Mouse (Mus musculus): ENCODE measurements around the gene Fam20b. TPM values are rescaled to one million over a fixed set of nuclear protein-coding genes. Genes with fewer than 3 reads are reported as not detected.

The Fam20b gene
- polyA plus RNA-seq, 1 experiment from 2014 or later: 34.3 TPM

- H3K4me3 ChIP-seq (replicated peaks; ENCODE audit: low read depth, low read length): no peak overlapping the region
- H3K9me3 ChIP-seq (ENCODE audit: control insufficient read depth, low read length): no peaks in the 10 kb centered on the region
- H3K36me3 ChIP-seq (ENCODE audit: control insufficient read depth, insufficient read depth, low read length): peaks cover 26% of the 10 kb centered on the region
- no peak overlapping the region for H3K27ac ChIP-seq (replicated peaks; ENCODE audit: low read depth, low read length)
- no peak overlapping the region for H3K9ac ChIP-seq (replicated peaks; ENCODE audit: low read length)
- DNase-seq (no peak), ATAC-seq (ENCODE audit: low FRiP score, low TSS enrichment) (no peak)
- H3K27me3 ChIP-seq (ENCODE audit: control insufficient read depth, insufficient read depth, low read length): 0 out of 2 replicates have a peak, but pooled peaks cover 4% of the 10 kb centered on the region
- no peaks in the 10 kb centered on the region for H3K4me1 ChIP-seq (ENCODE audit: control insufficient read depth, insufficient read depth, low read length)
- H3K4me2 ChIP-seq (ENCODE audit: low read length): no peak overlapping the region
- WGBS: 82% methylated on average over 9 of the region's 9 CpGs
Observed at GRCm38 (mm10) chr1:156679599-156679998, 39.3 kb downstream of the Fam20b start.

DNA sequence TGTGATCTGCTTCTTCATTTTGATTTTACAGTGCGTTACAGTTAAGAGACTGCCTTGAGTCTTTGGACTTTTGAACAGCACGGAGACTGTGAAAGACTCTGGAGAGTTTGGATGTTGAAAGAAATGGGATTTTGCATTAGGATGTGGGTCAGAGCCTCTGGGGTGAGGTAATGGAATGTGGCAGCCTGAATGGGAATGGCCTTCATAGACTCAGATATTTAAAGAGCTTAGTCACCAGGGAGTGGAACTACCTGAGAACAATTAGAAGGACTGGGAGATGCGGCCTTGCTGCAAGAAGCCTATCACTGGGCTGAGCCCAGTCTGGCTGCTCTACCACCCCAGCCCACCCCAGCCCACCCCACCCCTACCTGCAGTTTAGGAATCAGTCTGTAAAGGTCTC lies 41.7 kb downstream of the Fam20b start:
- H3K27ac ChIP-seq (replicated peaks; ENCODE audit: low read depth, low read length): no peak overlapping the region
- 75% methylated on average over 3 of the region's 3 CpGs for WGBS

DNA sequence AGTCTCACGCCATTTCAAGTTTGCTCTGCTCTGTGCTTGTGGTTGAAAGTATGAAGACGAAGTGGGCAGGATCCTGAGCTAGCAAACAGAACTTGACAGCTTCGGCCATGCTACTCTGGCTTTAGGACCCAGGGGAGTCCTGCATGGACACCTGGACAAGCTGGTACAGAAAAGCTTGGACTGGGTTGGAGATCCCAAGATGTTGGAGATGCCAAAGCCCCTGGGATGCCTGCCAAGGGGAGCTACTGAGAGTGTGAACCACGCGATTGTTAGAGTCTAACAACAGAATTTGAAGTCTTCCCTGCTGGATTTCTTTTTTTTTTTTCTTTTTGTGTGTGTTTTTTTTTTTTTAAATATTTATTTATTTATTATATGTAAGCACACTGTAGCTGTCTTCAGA lies 42.3 kb downstream of the Fam20b start:
- H3K9me3 ChIP-seq (ENCODE audit: control insufficient read depth, low read length): no peaks in the 10 kb centered on the region
- H3K4me2 ChIP-seq (ENCODE audit: low read length): no peak overlapping the region
- H3K27me3 ChIP-seq (ENCODE audit: control insufficient read depth, insufficient read depth, low read length): 0 out of 2 replicates have a peak, but pooled peaks cover 4% of the 10 kb centered on the region
- H3K36me3 ChIP-seq (ENCODE audit: control insufficient read depth, insufficient read depth, low read length): peaks cover 16% of the 10 kb centered on the region
- H3K9ac ChIP-seq (replicated peaks; ENCODE audit: low read length): no peak overlapping the region
- WGBS: 85% methylated on average over 5 of the region's 5 CpGs
- peaks cover 12% of the 10 kb centered on the region for H3K4me1 ChIP-seq (ENCODE audit: control insufficient read depth, insufficient read depth, low read length)
- no peak overlapping the region for H3K27ac ChIP-seq (replicated peaks; ENCODE audit: low read depth, low read length)
- no peak overlapping the region for H3K4me3 ChIP-seq (replicated peaks; ENCODE audit: low read depth, low read length)
- DNase-seq (no peak), ATAC-seq (ENCODE audit: low FRiP score, low TSS enrichment) (no peak)

More for the DNA sequence above, 41.7 kb downstream of the Fam20b start:
- Histone ChIP-seq H3K9me3 (ENCODE audit: control insufficient read depth, low read length) (no peaks in the 10 kb centered on the region), H3K4me2 (ENCODE audit: low read length) (no peak overlapping the region), H3K9ac (replicated peaks; ENCODE audit: low read length) (no peak overlapping the region), H3K27me3 (ENCODE audit: control insufficient read depth, insufficient read depth, low read length) (0 out of 2 replicates have a peak, but pooled peaks cover 4% of the 10 kb centered on the region), H3K4me3 (replicated peaks; ENCODE audit: low read depth, low read length) (no peak overlapping the region), H3K4me1 (ENCODE audit: control insufficient read depth, insufficient read depth, low read length) (peaks cover 12% of the 10 kb centered on the region), H3K36me3 (ENCODE audit: control insufficient read depth, insufficient read depth, low read length) (peaks cover 19% of the 10 kb centered on the region)
- DNase-seq (no peak), ATAC-seq (ENCODE audit: low FRiP score, low TSS enrichment) (no peak)

DNA sequence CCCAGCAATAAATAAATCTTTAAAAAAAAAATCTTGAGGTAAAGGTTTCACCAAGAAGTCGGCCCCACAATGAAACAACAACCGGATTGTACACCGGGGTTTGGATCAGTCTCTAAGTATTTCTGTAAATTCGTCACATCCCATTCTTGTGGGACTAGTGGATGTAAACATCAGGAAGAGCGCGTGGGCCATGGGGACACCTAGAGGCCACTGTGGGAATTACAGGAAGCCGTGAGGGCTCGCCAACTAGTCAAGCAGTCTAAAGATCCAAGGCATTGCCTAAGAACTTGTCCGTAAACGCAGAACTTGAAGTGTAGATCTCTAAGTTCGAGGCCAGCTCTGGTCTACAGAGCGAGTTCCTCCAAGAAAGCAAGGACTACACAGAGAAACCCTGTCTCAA lies 42.7 kb downstream of the Fam20b start:
- DNase-seq: peak; percentile 75
- no peak for ATAC-seq (ENCODE audit: low FRiP score, low TSS enrichment)
- 37% methylated on average over 12 of the region's 12 CpGs for WGBS

GRCm38 (mm10) chr1:156674195-156675000 lies 44.5 kb downstream of the Fam20b start, which contains the start of gene Tor3a:
Gene Tor3a (minus strand): TSS chr1:156674356.
- DNase-seq (peak; percentile 76), ATAC-seq (ENCODE audit: low FRiP score, low TSS enrichment) (peak; percentile 27; the same call in 1 of the 2 replicates)
- WGBS: 8% methylated on average over 37 of the region's 37 CpGs
- Histone ChIP-seq H3K9me3 (ENCODE audit: control insufficient read depth, low read length) (no peaks in the 10 kb centered on the region), H3K9ac (replicated peaks; ENCODE audit: low read length) (peak within 1 kb of the TSS; percentile 55), H3K27ac (replicated peaks; ENCODE audit: low read depth, low read length) (no peak within 1 kb of the TSS), H3K4me2 (ENCODE audit: low read length) (peak within 1 kb of the TSS; percentile 95), H3K27me3 (ENCODE audit: control insufficient read depth, insufficient read depth, low read length) (0 out of 2 replicates have a peak, but pooled peaks cover 4% of the 10 kb centered on the region), H3K4me3 (replicated peaks; ENCODE audit: low read depth, low read length) (peak within 1 kb of the TSS; percentile 48), H3K36me3 (ENCODE audit: control insufficient read depth, insufficient read depth, low read length) (no peaks in the 10 kb centered on the region), H3K4me1 (ENCODE audit: control insufficient read depth, insufficient read depth, low read length) (peaks cover 12% of the 10 kb centered on the region)

More for the DNA sequence above, 42.7 kb downstream of the Fam20b start:
- Histone ChIP-seq H3K4me3 (replicated peaks; ENCODE audit: low read depth, low read length) (no peak overlapping the region), H3K36me3 (ENCODE audit: control insufficient read depth, insufficient read depth, low read length) (peaks cover 12% of the 10 kb centered on the region), H3K4me1 (ENCODE audit: control insufficient read depth, insufficient read depth, low read length) (peaks cover 12% of the 10 kb centered on the region), H3K9me3 (ENCODE audit: control insufficient read depth, low read length) (no peaks in the 10 kb centered on the region), H3K27ac (replicated peaks; ENCODE audit: low read depth, low read length) (no peak overlapping the region), H3K9ac (replicated peaks; ENCODE audit: low read length) (no peak overlapping the region), H3K27me3 (ENCODE audit: control insufficient read depth, insufficient read depth, low read length) (0 out of 2 replicates have a peak, but pooled peaks cover 4% of the 10 kb centered on the region), H3K4me2 (ENCODE audit: low read length) (no peak overlapping the region)

DNA sequence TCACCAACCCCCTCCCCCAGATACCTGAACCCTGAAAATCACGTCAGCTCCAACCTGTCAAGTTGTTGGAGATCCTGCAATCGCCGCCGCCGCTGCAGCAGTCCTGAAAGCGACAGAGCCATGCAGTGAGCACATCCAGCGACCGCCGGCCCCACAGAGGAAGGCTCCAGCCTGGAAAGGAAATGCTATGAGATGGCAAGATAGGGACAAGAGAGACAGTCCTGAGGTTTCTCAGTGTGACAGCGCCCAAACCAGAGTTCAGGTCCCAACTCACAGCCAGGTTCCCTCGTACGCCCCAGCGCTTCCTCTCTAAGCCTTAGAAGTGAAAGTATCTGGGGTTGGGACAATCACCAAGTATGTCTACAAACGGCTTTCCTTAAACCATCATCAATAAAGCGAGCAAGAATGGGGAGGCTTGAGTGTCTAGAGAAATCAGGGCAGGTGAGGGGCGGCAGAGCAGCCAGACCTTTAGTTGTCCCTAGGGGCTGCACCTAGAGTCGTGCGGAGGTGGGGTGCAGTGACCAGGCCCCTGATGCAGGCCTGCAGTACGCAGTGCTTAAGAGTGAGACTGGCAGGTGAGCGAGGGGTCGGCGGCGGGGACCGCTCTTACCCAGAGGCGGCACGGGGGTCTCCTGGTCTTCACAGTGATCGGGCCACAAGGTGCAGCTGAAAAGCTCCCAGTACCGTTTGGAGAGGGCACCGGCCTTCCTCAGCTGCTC lies 45.3 kb downstream of the Fam20b start:
- H3K27me3 ChIP-seq (ENCODE audit: control insufficient read depth, insufficient read depth, low read length): 0 out of 2 replicates have a peak, but pooled peaks cover 4% of the 10 kb centered on the region
- no peak overlapping the region for H3K27ac ChIP-seq (replicated peaks; ENCODE audit: low read depth, low read length)
- DNase-seq: peak; percentile 47
- ATAC-seq (ENCODE audit: low FRiP score, low TSS enrichment): 0 out of 2 replicates have a peak, but pooled peaks have one; percentile 22
- H3K4me2 ChIP-seq (ENCODE audit: low read length): peak overlapping the region; percentile 95
- H3K36me3 ChIP-seq (ENCODE audit: control insufficient read depth, insufficient read depth, low read length): no peaks in the 10 kb centered on the region
- H3K9ac ChIP-seq (replicated peaks; ENCODE audit: low read length): peak overlapping the region; percentile 55
- peak overlapping the region; percentile 48 for H3K4me3 ChIP-seq (replicated peaks; ENCODE audit: low read depth, low read length)
- peaks cover 12% of the 10 kb centered on the region for H3K4me1 ChIP-seq (ENCODE audit: control insufficient read depth, insufficient read depth, low read length)
- WGBS: 2% methylated on average over 29 of the region's 29 CpGs
- H3K9me3 ChIP-seq (ENCODE audit: control insufficient read depth, low read length): no peaks in the 10 kb centered on the region

DNA sequence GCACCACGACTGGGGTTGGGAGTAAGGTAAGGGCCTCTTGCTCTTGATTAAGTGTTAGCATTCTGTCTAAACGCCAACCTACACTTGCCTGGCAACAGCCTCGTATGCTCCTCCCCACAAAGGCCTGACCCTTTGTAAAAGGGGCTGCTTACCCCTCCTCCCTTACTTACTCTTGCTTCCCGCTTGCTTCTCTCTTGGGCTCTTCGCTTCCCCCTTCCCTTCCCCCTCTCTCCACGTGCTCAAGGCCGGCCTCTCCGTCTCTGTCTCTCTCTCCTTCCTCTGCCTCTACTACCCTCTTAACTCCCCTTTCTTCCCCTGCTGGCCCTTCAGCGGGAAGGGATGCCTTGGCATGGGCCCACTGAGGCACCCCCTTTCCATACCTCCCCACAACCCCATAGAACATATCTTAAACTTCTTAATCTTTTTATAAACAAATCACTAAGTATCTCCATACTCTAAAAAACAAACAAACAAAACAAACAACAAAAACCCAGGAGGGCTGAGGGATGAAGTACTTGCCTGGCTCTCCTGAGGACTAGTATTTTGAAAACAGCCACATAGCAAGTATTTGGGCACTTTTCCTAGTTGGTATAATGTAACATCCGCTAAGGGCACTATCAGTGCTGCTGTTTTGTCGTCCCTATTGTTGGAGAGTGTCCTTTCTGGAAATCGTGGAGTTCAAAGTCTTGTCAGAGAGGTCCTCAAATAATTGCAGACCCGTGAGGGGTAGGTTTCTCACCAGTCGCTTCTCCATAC lies 46.0 kb downstream of the Fam20b start:
- ATAC-seq (ENCODE audit: low FRiP score, low TSS enrichment): no peak
- Histone ChIP-seq H3K9me3 (ENCODE audit: control insufficient read depth, low read length) (no peaks in the 10 kb centered on the region), H3K9ac (replicated peaks; ENCODE audit: low read length) (no peak overlapping the region; the same call in 1 of the 2 replicates), H3K4me2 (ENCODE audit: low read length) (peak overlapping the region; percentile 95), H3K4me3 (replicated peaks; ENCODE audit: low read depth, low read length) (peak overlapping the region; percentile 48), H3K36me3 (ENCODE audit: control insufficient read depth, insufficient read depth, low read length) (no peaks in the 10 kb centered on the region), H3K27me3 (ENCODE audit: control insufficient read depth, insufficient read depth, low read length) (0 out of 2 replicates have a peak, but pooled peaks cover 4% of the 10 kb centered on the region), H3K4me1 (ENCODE audit: control insufficient read depth, insufficient read depth, low read length) (peaks cover 12% of the 10 kb centered on the region), H3K27ac (replicated peaks; ENCODE audit: low read depth, low read length) (no peak overlapping the region)
- WGBS: 4% methylated on average over 14 of the region's 14 CpGs
- no peak for DNase-seq

DNA sequence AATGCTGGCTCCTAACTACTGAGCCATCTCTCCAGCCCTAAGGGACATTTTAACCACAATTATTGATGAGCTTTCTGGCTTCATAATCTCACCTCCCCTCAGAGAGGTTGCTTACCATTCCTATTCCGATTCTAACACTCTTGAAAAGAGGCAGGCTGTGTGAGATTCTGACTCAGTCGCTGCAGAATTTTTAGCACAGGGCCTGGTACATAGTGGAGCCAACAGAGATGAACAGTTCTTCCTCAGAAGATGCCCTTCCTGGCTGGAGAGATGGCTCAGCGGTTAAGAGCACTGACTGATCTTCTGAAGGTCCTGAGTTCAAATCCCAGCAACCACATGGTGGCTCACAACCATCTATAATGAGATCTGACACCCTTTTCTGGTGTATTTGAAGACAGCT lies 47.0 kb downstream of the Fam20b start:
- H3K9ac ChIP-seq (replicated peaks; ENCODE audit: low read length): no peak overlapping the region
- no peak overlapping the region for H3K4me2 ChIP-seq (ENCODE audit: low read length)
- no peaks in the 10 kb centered on the region for H3K9me3 ChIP-seq (ENCODE audit: control insufficient read depth, low read length)
- no peaks in the 10 kb centered on the region for H3K36me3 ChIP-seq (ENCODE audit: control insufficient read depth, insufficient read depth, low read length)
- no peak for ATAC-seq (ENCODE audit: low FRiP score, low TSS enrichment)
- no peak overlapping the region for H3K4me3 ChIP-seq (replicated peaks; ENCODE audit: low read depth, low read length)
- H3K27ac ChIP-seq (replicated peaks; ENCODE audit: low read depth, low read length): no peak overlapping the region
- 0 out of 2 replicates have a peak, but pooled peaks cover 4% of the 10 kb centered on the region for H3K27me3 ChIP-seq (ENCODE audit: control insufficient read depth, insufficient read depth, low read length)
- WGBS: 89% methylated on average over 3 of the region's 3 CpGs
- DNase-seq: no peak
- peaks cover 12% of the 10 kb centered on the region for H3K4me1 ChIP-seq (ENCODE audit: control insufficient read depth, insufficient read depth, low read length)

All from midbrain, embryonic 14.5 days (tissue).